Mouse (Mus musculus) layer of hippocampus, adult 18-20 months (tissue): Measurements from ENCODE around the gene Taar1. TPM values are rescaled to one million over a fixed set of nuclear protein-coding genes. Genes with fewer than 3 reads are reported as not detected.

Experiments used
- DNase-seq, 2 experiments: peaks; one replicate each; pipeline ENCODE4 v3.0.0; 2022; ENCODE audit warnings: low spot score in 2 of 2
- long read RNA-seq: library from polyadenylated mRNA; stranded (forward); transcript quantifications from one replicate; pipeline ENCODE4 v2.0.0, GENCODE M21; 2021
- total RNA-seq, 2 experiments: library from RNA; stranded (reverse); gene quantifications; 2 replicates each; pipeline ENCODE4 v1.2.3; 2021

The Taar1 gene
- total RNA-seq, result not detected
- long read RNA-seq, result 0 reads

DNA sequence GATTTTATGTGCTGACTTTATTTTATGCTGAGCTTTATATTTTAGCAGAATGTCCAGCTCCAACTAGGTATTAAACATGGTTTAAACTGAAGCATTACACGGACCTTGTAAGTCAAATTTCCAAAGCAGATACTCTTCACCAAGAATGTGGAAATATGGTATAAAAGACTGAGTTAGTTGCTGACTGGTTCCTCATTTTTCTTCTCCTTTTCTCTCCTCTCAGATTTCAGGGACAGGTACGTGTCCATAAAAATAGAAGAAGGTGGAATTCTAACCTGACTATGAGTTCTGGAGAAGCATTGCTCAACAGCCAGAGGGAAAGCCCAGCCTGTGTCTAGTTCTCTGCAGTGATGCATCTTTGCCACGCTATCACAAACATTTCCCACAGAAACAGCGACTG lies at the start of gene Taar1:
Taar1 (plus strand) TSS at position 301 of the 400 bp plus-strand sequence.
- DNase-seq, result no peak

DNA sequence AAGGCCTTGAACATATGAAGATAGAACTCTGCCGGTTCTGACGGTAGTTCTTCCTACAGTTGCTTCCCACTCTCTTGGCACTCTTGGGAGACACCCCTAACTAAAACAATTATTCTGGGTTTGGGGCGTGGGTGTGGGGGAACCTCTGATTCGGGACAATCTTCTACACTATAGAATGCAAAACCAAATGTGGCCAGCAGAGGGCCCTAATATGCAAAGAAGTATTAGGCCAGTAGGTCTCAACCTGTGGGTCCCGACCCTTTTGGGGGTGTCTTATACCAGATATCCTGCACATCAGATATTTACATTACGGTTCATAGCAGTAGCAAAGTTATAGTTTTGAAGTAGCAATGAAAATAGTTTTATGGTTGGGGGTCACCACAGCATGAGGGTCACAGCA lies 39.5 kb upstream of the Taar1 start:
- peak in 1 of 2 experiments; percentile 9 for DNase-seq

- DNase-seq, result no peak
Observed at GRCm38 (mm10) chr10:23884910-23885309, 35.2 kb upstream of the Taar1 start.

DNA sequence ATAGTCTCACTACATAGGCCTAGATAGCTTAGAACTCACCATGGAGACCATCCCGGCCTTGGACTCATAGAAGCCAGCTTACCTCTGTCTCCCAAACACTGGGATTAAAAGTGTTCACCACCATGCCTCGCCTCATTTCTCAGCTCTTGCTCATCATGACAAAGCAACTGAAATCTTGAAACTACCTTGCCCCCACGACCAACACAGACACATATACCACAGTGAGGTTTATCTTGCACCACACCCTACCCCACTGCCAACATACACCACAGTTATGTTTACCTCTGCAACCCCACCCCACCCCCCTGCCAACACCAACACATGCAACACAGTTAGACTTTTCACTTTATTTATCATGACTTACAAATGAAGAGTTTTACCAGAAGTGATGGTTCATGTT lies 34.1 kb upstream of the Taar1 start:
- no peak for DNase-seq

GRCm38 (mm10) chr10:23892987-23893386 lies 27.2 kb upstream of the Taar1 start:
- DNase-seq, result no peak

DNA sequence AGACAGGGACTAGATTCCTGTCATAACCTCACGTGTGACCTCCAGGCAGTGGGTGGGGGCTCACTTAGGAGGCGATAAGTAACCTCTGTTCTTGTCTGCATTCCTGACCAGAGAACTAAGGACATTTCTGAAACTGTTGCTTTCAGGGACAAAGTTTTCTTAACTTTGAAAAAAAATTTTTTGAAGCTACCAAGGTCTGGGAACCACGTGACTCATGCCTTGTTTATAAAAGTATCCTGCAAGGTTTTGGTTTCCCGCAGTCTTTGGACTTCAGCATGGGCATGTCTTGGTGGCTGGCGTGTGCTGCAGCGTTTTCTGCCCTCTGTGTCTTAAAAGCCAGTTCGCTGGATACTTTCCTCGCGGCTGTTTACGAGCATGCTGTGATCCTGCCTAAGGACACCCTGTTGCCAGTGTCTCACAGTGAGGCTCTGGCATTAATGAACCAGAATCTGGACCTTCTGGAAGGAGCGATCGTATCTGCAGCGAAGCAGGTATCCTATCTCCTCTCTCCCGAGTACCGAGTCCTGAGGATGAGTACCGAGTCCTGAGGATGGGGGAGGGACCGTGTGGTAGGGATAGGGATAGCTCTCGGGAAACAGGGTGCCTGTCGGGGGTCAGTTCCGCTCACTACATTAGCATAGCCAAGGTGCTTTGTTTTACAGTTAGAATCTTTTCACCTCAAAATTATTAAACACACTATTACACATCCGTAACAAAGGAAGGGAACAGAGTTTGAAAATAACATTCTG lies 25.4 kb upstream of the Taar1 start, which contains the start of gene Vnn1:
Vnn1 (plus strand) TSS at position 88 of the 749 bp plus-strand sequence.
- DNase-seq, result no peak

- no peak for DNase-seq
Observed at GRCm38 (mm10) chr10:23895376-23895775, 24.8 kb upstream of the Taar1 start.

DNA sequence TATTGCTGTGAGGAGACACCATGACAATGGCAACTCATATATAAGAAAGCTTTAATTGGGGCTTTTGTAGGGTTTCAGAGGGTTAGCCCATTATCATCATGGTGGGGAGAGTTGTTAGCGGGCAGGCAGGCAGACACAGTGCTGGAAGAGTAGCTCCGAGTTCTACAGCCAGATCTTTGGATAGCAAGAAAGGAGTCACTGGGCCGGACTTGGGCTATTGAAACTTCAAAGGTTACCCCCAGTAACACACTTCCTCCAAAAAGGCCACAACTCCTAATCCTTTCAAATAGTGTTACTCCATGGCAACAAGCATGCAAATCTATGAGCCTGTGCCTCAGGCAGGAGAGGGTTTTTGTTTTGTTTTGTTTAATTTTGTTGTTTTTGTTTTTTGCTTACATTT lies 19.0 kb upstream of the Taar1 start:
- no peak for DNase-seq

GRCm38 (mm10) chr10:23905661-23906060 lies 14.5 kb upstream of the Taar1 start:
- DNase-seq, result no peak

- no peak for DNase-seq
Observed at GRCm38 (mm10) chr10:23922468-23922867, 2.3 kb downstream of the Taar1 start.

GRCm38 (mm10) chr10:23923941-23924340 lies 3.8 kb downstream of the Taar1 start:
- DNase-seq, result no peak

DNA sequence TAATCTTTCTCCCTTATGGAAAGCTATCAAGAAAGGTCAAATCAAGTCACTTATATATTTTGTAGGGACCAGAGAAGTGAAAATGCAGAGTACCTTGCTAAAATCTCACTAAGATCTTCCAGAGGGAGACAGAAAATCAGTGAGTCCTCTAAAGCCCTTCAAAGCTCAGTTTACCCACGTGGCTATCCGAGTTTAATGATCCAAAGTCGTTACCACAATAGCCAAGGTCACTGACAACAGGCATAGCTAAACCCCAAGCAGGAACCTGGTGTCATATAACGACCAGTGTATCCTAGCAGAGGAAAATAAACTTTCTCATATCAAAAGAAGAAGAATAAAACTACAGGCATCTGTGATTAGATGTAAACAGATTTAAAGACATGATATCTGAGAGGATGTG lies 17.5 kb downstream of the Taar1 start:
- DNase-seq, result no peak

GRCm38 (mm10) chr10:23938312-23938711 lies 18.2 kb downstream of the Taar1 start, which contains the start of gene Taar2:
Taar2 (plus strand) TSS chr10:23938572.
- DNase-seq, result no peak

DNA sequence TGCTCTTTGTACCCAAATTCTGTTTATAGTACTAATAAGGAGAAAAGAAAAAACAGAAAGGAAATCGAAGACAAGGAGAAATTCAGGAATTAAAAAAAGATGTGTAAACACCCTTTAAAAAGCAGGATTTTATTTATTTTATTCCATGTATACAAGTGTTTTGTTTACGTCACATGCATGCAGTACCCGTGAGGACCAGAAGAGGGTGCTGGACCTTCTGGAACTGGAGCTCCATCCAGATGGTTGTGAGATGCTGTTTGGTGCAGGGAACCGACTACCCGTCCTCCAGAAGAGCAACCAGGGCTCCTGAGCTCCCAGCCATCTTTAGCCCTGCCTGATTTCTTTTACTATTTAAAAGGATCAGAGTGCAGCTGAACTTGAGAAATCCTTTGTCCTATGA lies 22.3 kb downstream of the Taar1 start:
- DNase-seq, result no peak

GRCm38 (mm10) chr10:23948026-23948425 lies 27.9 kb downstream of the Taar1 start:
- DNase-seq, result no peak

DNA sequence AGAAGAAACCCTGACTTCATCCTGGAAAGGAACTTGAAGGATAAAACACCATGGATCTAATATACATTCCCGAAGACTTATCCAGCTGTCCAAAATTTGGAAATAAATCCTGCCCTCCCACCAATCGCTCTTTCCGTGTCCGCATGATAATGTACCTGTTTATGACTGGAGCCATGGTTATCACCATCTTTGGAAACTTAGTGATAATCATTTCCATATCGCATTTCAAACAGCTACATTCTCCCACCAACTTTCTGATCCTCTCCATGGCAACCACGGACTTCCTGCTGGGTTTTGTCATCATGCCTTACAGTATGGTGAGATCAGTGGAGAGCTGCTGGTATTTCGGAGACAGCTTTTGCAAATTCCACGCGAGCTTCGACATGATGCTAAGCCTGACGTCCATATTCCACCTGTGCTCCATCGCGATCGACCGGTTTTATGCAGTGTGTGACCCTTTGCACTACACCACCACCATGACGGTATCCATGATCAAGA lies 29.4 kb downstream of the Taar1 start, which contains the start of gene Taar3:
Taar3 (plus strand) TSS at position 51 of the 498 bp plus-strand sequence.
- DNase-seq, result peak in 1 of 2 experiments; percentile 18

GRCm38 (mm10) chr10:23951714-23952113 lies 31.6 kb downstream of the Taar1 start:
- no peak for DNase-seq

DNA sequence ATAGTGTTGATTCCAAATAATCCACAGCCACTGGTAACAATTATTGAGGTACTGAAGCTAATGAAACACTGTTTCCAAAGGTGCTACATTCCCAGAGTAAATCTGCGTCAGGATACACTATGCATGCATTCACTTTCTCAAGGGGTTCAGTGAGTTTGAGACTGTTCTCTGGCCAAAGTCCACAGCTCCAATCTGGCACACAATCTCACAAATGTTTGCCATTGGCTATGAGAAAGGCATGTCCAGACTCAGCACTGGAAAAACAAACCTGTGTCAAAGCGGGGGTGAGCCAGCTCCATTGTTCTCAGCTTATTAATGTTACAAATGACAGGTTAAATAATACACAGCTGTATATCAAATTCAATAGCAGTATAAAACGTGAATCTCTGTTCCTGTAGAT lies 38.9 kb downstream of the Taar1 start:
- DNase-seq, result no peak

DNA sequence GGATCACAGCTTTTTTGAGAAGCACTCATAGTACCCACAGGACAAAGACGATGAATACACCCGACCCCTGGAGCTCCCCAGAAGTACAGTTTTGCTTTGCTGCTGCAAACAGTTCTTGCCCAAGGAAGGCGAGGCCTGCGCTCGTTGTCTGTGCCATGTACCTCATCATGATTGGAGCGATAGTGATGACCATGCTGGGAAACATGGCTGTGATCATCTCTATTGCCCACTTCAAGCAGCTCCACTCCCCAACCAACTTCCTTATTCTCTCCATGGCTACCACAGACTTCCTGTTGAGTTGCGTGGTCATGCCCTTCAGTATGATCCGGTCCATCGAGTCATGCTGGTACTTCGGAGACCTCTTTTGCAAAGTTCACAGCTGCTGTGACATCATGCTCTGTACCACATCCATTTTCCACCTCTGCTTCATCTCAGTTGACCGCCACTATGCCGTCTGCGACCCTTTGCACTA lies 40.3 kb downstream of the Taar1 start, which contains the start of gene Taar4:
Taar4 (plus strand) TSS at position 51 of the 472 bp plus-strand sequence.
- DNase-seq, result no peak

GRCm38 (mm10) chr10:23963444-23963843 lies 43.3 kb downstream of the Taar1 start:
- no peak for DNase-seq

DNA sequence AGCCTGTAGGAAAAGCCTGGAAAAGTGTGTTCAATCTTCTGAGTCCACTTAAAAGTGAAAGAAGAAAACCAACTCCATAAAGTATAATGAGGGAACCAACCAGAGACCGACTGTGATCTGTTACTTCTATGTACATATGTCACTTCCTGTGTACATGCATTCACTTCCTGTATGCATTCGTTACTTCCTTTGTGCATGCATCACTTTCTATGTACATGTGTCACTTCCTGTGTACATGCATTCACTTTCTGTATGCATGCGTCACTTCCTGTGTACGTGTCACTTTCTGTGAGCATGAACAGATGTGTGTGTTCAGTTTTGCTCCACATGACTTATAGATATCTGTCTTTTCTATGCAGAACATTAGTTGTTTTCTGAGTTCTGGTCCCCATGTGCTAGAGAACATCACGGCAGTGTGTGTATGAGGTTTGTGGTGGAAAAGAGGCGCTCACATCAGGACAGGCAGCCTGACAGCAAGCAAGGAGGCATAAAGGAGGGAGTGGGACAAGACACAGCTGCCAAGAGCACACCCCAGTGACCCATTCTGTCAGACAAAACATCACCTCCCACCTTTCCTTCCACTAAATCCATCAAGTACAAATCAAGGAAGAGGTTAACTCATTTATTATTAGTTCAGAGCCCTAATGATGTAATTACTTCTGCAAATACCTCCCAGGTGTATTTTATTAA lies 44.9 kb downstream of the Taar1 start:
- DNase-seq, result no peak

DNA sequence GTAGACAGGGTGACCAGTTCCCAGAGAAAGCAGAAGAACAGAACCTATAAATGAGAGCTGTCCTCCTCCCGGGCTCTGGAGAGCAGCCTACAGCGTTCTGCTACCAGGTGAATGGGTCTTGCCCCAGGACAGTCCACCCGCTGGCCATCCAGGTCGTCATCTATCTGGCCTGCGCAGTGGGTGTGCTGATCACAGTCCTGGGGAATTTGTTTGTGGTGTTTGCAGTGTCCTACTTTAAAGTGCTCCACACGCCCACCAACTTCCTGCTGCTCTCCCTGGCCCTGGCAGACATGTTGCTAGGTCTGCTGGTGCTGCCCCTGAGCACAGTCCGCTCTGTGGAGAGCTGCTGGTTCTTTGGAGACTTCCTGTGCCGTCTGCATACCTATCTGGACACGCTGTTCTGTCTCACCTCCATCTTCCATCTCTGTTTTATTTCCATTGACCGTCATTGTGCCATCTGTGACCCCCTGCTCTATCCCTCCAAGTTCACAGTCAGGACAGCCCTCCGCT lies 50.6 kb downstream of the Taar1 start, which contains the start of gene Taar5:
Taar5 (plus strand) TSS at position 51 of the 510 bp plus-strand sequence.
- DNase-seq, result no peak
